Mouse (Mus musculus): Measurements from ENCODE around the gene Gm11239. TPM values are rescaled to one million over a fixed set of nuclear protein-coding genes. Genes with fewer than 3 reads are reported as not detected.

The Gm11239 gene
- not detected for polyA plus RNA-seq (2017; shearing (Covaris generic))

GRCm38 (mm10) chr4:73668054-73668453 is at the start of gene Gm11239:
Gene Gm11239 (plus strand): TSS chr4:73668354.

GRCm38 (mm10) chr4:73622684-73623083 is 45.5 kb upstream of the Gm11239 start, which contains the start of gene Gm11237:
Gene Gm11237 (plus strand): TSS chr4:73622984.

GRCm38 (mm10) chr4:73637821-73638220 is 30.3 kb upstream of the Gm11239 start, which contains the start of gene Gm11236:
Gene Gm11236 (plus strand): TSS chr4:73638121.

GRCm38 (mm10) chr4:73683216-73683615 is 15.1 kb downstream of the Gm11239 start, which contains the start of gene Gm428:
Gene Gm428 (plus strand): TSS chr4:73683516.

Other genes starting within 250 kb of the Gm11239 start
- gene Gm11238, start 60.5 kb upstream of the Gm11239 start, polyA plus RNA-seq (2017; shearing (Covaris generic)) = not detected
- not detected for gene Gm11237, start 45.4 kb upstream of the Gm11239 start, polyA plus RNA-seq (2017; shearing (Covaris generic))
- not detected for gene Gm11236, start 30.2 kb upstream of the Gm11239 start, polyA plus RNA-seq (2017; shearing (Covaris generic))
- not detected for gene Gm428, start 15.2 kb downstream of the Gm11239 start, polyA plus RNA-seq (2017; shearing (Covaris generic))
- gene Rasef, start 122.6 kb downstream of the Gm11239 start, polyA plus RNA-seq (2017; shearing (Covaris generic)) = not detected
- gene Gm11758, start 207.9 kb downstream of the Gm11239 start, polyA plus RNA-seq (2017; shearing (Covaris generic)) = not detected
- not detected for gene Gm11757, start 222.8 kb downstream of the Gm11239 start, polyA plus RNA-seq (2017; shearing (Covaris generic))
- gene Gm13871, start 237.6 kb downstream of the Gm11239 start, polyA plus RNA-seq (2017; shearing (Covaris generic)) = not detected